Mouse (Mus musculus): ENCODE results near the gene Zp3.

Zp3 gene

DNA sequence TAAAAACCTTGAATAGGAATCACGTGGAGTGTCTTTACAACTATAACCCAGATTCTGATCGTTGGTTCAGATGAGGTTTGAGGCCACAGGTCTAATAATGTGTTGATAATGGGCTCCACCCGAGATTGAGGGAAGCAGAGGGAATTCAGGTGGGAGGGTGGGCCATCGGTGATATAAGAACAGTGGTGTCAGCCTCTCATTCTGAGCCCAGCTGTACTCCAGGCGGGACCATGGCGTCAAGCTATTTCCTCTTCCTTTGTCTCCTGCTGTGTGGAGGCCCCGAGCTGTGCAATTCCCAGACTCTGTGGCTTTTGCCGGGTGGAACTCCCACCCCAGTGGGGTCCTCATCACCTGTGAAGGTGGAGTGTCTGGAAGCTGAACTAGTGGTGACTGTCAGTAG, at the start of gene Zp3:
Gene Zp3, plus strand, starts transcription at position 196 of the 400 bp plus-strand sequence.
- no peak for DNase-seq (ENCODE audit: extremely low read depth, low read depth)

DNA sequence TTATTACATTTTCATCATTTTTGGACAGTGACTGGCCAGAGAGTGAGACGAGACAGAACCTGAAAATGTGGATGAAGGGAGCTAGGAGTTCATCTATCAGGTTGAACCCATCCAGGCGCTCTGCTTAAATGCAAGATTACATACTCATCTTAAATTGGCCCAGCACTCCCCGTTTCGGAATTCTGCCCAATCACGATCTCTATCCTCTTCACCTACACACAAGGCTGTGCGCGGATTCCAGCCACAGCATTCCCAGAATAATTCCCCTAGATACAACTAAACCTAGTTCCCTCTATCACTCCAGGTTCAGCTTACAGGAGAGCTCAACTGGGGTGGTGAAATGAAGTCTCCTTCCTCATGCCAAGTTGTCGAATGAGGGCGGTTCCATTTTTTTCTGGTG, 48.4 kb upstream of the Zp3 start:
- no peak for DNase-seq (ENCODE audit: extremely low read depth, low read depth)

DNA sequence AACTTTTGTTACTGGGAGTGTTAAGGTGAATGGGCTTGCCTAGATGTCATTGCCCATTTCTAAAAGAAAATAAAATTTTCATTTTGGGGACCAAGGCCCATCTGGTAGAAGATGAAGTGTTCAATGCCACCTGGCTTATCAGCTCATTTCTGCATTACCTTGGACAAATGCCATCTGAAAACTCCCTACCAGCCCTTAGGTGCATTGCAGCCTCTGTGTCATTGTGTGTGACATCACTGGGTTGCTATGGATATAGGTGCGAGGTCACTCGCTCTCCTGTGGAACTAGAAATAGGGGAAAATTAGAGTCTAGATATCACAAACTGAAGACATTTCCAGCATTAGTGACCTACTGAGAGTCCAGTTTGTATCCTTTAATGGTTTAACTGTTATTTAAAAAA, 47.5 kb upstream of the Zp3 start:
- DNase-seq (ENCODE audit: extremely low read depth, low read depth): no peak

DNA sequence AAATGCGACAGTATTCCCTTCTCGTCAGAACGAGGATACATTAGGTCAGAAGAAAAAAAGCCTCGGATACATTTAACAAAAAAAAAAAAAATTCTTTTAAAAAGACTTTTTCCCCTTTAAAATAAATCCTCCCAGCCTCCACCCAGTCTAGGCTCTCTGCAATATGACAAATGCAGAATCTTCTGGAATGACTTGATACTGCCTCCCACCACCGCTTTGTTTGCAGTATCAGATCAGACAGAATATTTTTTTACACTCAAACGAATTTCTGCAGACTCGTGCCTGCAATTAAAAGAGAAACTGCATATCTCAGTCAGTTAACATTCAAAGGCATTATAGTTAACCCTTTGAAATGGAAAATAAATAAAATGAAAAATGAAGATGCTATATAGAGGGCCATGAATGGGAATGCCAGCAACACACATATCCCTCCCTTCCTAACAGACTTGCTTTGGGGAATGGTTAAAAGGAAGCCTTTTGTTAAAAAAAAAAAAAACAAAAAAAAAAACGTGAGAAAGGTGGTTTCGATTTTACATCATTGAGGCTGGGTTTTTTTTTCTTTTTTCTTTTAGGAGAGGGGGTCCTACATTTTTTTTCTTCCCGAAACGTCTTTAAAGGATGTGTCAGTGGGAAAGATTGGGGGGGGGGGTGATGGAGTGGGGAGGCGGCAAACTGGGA, 46.5 kb upstream of the Zp3 start:
- DNase-seq (ENCODE audit: extremely low read depth, low read depth): no peak

DNA sequence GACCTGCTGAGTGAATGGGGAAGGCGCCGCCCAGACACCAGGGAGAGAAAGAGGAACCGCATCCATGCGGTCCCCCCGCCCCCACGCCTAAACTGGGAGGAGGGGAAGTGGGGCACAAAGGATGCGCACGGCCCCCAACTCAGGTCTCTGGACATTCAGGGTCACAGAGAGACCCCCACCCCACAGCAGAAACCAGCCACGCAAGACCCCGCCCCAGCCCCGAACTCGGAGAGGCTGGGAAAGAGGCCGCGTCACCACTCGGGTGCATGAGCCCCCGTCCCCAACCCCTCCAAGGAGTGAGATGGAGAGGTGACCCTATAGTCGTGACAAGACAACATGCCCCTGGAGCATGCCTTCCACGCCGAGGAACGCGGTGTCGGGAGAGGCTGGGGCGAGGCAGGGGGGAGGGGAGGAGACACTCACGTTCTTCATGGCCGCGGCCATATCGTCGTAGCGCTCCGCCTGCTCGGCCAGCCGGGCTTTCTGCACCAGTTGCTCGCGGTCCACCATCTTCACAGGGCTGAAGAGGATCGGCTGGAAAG, 45.9 kb upstream of the Zp3 start:
- DNase-seq (ENCODE audit: extremely low read depth, low read depth): peak; percentile 59

DNA sequence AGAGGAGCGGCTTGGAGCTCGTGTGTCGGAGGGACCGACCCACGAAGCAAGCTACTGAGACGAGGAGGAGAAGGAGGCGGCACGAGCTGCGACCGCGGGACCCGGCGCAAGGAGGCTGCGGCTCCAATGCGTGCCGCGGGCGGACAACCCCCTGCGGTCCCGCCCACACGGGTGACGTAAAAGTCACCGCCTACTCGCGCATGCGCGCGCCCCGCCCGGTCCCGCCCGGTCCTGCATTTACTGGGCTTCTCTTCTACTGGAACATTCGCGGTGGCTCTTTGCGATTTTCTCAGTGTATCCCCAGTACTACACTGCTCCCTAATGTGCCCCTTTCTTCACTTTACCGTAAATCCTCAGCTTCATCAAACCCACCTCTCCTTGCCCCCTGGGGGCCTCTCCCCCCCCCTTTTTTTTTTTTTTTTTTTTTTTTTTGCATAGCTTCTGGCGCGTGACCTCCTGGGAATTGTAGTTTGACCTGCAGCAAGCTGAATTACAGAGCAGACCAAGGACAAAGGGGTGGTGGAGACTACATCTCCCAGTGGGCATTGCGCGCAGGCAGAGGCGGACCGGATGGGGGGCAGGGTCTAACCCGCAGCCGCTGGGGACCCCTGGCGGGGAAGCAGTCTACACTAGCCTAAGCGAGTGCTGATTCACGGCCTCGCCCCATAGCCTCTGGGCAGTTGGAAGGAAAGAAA, 45.3 kb upstream of the Zp3 start, which contains the start of gene Ywhag:
Gene Ywhag, minus strand, starts transcription at position 136 of the 695 bp plus-strand sequence.
- peak; percentile 93 for DNase-seq (ENCODE audit: extremely low read depth, low read depth)

DNA sequence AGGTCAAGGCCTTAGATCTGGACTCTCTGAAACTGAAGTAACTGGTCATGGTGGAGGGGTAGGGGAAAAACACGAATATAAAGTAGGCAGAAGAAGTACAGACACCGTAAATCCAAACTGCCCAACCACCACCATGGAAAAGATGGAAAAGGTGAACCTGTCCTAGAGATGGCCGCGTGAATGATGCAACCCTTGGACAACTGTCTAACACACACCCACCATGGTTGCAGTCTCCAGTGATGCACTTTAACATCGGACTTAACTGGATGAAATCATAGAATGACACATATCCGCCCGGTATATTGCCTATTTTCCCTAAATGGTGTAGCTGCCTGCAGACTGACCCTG, 44.7 kb upstream of the Zp3 start:
- no peak for DNase-seq (ENCODE audit: extremely low read depth, low read depth)

DNA sequence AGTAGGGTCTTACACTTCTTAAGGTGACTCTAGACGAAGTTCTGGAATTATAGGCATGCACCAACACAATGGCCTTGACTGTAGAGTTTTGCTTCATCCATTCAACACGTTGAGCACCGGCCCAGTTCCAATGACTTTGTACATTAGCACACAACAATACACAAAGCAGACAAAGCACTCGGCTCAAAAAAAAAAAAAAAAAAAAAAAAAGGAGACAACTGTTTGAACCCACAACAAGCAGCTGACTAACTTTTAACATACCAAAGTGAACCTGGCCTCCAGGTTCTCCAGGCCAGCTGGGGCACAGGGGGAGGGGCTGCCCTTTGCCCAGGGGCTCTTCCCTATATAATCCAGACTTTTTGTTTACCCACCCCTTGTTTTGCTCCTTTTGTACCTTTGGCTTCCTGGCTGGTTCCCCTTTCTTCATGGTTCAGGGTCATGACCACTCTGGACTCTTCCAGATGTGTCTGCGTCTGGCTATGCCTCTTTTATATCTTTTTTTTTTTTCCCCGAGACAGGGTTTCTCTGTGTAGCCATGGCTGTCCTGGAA, 44.2 kb upstream of the Zp3 start:
- DNase-seq (ENCODE audit: extremely low read depth, low read depth): no peak

DNA sequence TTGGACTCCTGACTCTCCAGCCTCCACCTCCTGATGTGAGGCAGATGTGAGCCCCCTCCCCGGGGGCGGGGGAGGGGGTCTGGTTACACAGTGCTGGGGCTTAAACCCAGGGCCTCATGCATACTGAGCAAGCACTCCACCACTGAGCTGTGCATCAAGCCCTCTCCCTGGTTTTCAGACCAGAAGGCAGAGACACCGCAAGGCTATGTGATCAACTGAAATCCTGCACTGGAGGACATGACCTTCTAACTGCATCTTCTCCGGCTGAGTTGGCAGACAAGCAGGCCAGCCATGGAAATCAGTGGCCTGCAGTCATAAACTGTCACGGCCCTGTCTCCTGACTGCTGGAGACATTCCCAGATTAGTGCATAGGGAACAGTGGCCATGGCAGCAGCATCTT, 39.3 kb upstream of the Zp3 start:
- DNase-seq (ENCODE audit: extremely low read depth, low read depth): no peak

DNA sequence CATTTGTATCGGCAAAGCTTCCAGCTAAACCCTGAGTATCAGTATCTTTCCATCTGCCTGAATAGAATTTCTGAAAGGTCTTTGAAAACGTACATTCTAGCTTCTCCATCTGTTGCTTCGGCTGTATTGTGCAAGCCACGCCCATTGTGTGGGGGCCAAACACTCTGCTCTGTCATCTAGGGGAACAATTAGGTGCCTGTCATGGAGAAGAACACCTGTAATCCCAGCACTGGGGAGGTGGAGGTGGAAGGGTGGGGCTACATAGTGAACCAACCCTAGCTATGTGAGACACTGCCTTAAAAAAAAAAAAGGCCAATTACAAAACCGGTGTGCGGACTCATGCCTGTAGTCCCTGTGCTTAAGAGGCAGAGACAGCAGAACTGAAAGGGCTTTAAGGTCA, 37.2 kb upstream of the Zp3 start:
- DNase-seq (ENCODE audit: extremely low read depth, low read depth): no peak

DNA sequence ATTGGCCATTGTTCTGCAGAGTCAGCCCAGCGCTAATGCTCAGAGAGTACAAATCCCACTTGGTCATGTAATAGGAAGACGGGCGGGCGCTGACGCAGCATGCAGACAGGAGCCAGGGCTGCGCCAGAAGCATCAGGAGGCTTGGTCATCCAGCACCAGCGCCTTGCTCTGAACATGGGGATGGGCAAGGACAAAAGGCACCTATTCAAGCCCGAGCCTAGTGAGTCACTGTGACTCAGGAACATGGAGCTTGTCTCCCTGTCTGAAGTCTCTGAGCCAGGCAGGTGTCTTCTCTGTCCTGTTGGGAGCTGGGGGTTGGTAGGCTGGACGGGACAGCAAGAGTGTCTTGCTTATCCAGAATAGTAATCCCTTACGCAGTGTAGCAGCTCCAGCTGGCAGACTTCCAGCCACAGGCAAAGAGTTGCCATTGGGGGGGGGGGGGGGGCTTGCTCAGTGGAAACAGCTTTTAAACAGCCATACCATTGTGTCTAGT, 33.9 kb upstream of the Zp3 start:
- DNase-seq (ENCODE audit: extremely low read depth, low read depth): no peak

DNA sequence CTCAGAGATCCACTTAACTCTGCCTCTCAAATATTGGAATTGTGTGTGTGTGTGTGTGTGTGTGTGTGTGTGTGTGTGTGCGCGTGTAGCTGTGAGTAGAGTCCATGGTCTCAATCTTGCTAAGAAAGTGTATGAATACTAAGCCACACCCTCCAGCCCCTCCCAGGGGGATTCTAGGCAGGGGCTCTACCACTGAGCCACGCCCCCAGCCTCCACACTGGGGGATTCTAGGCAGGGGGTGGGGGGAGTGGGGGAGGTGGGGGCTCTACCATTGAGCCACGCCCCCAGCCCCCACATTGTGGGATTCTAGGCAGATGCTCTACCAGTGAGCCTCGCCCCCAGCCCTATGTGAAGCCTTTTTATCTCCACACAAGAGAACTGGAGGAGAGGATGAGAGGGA, 33.3 kb upstream of the Zp3 start:
- DNase-seq (ENCODE audit: extremely low read depth, low read depth): no peak

DNA sequence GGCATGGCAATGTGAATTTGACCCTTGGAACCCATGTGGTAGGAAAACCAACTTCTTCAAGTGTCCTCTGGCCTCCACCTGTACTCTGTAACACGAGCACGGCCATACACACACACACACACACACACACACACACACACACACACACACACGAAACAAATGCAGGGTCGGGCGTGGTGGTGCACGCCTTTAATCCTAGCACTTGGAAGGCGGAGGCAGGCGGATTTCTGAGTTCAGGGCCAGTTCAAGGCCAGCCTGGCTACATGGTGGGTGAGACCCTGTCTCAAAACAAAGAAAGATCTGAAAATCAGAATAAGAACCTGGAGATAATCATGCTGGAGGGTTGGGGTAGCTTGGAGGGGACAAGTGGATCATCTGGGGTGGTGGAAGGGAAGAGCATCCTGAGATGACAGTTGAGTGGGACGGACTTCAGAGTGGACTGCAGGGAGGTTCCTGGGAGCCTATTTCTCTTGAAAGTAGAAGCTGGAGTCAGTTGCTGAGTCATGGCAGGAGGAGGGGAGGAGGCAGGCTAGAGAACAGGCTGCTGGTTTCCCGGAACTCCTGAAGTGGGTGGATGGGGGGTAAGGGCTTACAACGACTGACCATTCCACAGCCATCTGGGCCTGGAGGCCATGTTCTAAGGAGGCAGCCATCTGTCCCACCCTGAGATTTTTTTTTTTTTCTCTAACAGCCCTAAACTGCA, 29.0 kb upstream of the Zp3 start:
- no peak for DNase-seq (ENCODE audit: extremely low read depth, low read depth)

DNA sequence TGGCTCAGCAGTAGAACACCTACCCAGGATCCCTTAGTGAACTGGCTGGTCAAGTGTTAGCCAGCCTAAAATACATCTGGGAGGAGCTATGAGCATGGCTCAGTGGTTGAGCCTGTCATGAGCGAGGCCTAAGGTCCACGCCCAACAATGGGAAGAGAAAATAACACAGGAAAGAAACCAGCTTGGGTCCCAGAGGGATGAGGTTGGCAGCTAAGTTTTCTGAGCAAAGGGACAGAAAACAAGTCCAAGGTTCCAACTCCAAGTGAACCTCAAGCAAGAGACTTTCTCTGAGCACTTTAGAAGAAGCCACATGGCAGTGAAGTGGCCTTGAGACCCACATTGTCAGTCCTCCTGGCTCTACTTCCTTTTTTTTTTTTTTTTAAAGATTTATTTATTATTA, 28.2 kb upstream of the Zp3 start:
- no peak for DNase-seq (ENCODE audit: extremely low read depth, low read depth)

DNA sequence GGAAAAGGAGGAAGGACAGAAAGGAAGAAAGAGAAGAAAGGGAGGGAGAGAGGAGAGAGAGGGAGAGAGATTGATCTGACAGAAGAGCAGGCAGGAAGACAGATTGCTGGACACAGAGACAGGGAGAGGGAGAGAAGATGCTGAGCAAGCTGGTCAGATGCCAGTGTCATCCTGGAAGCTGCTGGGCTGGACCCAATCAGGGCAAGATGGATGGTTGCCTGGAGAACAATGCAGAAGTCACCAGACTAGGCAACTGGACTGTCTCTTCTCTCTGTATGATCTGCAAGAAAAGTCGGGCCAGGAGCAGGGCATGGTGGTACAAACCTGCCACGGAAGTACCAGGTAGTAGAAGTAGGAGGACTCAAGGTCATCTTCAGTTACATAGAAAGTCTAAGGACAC, 27.1 kb upstream of the Zp3 start:
- no peak for DNase-seq (ENCODE audit: extremely low read depth, low read depth)

DNA sequence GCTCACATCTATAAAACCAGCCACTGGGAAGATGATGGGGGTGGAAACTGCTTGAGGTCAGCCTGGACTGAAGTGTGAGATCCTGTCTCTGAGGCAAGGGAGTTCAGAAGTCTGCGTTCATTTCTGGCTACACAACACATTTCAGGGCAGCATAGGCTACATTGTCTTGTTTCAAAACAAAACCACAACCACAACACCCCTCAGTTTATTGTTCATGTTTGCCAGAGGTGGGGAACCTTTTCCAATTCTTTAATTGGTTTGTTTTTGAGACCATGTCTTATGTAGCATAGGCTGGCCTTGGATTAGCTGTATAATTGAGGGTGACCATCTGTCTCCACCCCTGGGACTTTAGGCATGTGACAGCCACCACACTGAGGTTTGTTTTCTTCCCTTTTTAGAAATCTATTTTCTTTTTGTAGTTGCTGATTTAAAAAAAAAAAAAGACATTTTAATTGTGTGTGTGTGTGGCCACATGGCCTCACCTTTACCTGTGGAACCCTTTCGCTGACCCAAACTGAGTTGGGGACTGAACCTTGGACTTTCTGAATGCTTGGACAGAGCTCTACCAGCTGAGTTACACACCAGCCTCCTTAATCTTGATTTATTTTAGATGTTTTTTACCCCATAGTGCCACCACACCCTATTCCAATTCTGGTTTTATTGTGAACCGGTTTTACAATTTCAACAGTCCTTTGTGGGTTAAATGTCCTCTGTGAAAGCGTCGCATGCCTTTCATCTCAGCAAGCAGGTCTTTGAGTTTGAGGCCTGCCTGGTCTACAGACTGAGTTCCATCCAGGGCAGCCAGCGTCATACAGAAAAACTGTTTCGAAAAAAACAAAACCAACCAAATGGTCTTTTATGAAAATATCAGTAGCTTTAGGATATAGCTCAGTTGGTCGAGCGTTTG, 23.3 kb upstream of the Zp3 start:
- no peak for DNase-seq (ENCODE audit: extremely low read depth, low read depth)

DNA sequence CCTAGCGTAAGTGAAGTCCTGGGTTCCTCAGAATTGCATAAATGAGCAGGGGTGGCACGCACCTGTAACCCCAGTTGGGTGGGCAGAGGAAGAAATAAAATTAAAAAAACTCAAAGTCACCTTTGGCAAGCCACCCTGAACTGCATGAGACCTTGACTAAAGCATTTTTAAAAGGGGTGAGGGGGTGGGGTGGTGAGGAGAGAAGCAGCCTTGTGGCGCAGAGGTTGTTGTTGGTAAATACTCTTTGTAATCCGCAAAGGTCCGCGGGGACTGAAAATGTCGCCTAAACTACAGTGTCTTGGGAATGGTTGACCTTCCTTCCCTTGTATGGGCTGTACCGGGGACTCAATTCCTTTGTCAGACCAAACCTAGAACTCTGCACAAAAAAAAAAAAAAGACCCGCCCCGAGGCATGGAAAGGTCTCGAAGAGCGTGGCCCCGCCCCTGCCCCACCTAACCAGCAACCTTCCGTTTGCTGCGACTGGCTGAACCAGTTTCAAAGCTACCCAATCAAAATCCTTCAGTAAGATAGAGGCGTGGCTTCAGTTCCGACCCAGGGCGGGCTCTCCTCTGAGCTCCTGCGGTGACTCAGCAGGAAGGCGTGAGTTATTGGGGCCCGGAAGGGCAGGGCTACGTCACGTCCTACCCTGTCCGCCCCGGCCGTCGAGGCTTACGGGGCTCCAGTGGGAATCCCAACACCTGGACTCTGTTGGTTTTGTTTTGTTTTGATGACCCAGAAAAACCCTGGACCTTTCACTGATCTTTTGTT, 22.5 kb upstream of the Zp3 start:
- DNase-seq (ENCODE audit: extremely low read depth, low read depth): peak; percentile 98

DNA sequence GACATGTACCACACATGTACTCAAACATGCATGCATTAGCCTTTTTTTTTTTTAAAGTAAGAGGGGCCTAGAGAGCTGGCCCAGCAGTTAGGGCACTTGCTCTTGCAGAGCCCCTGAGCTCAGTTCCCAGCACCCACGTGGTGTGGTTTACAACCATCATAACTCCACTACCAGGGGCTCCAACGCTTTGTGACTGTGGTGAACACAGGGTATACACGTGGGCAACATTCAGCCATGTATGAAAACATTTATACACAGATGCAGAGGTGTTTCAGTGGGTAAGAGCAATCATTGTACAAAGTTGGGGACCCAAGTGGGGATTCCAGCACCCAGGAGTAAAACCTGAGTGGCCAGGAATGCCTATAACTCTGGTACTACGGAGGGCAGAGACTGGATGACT, 21.5 kb upstream of the Zp3 start:
- no peak for DNase-seq (ENCODE audit: extremely low read depth, low read depth)

DNA sequence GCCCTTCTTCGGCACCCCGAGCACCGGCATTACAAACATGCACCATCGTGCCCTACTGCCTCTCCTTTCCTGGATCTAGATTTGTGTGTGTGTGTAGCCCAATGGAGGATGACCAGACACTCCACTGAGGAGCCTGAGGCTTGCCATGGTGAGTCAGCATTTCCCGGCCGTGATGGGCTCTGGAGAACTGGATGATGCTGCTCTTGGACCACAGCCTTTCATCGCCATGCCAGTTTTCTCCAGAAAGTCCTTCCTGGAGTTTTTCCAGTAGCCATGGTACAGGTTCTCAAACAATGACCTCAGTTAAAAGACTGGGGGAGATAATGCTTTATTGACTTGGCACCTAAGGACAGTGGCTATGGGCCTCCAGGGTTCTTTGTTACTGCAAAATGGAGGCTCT, 20.0 kb upstream of the Zp3 start:
- DNase-seq (ENCODE audit: extremely low read depth, low read depth): no peak

All from MEL-GATA-1-ER (cell line).